ENCODE assay signal across 16 mouse cellular contexts in the genomic region with DNA sequence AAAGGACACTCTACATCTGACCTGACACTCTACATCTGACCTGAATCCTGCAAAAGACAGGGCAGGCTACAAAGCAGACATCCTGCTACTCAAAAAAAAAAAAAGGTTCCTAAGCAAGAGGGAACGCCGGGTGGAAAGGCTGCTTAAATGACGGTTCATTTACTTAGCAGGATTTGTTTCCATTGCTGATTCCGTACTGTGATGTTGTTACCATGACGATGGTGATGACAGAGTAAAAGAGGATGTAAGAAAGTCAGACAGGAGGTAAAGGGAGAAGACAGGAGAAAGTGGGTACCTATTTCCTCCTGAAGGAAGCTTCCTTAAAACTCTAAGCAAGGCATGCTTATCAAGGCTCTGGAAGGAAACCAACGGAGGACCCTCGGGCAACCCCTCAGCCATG. TPM values are rescaled to one million over a fixed set of nuclear protein-coding genes. Genes with fewer than 3 reads are reported as not detected.
DNase-seq lines count a peak whose midpoint lies in the region; ATAC-seq and TF ChIP-seq lines count a peak whose summit lies in the region.
"Had no signal": no experiment of that assay in that cellular context is flagged by ENCODE, and none has a peak within 500 bp of the region (broad histone marks: within the 10 kb centered on the region; RNA-seq: fewer than 3 reads in every experiment).

No protein-coding gene starts in this region.

- no peak for ATAC-seq in heart, postnatal 0 days (ENCODE audit: insufficient read depth, low read depth)
- no peak for ATAC-seq in heart, embryonic 11.5 days (replicated peaks; ENCODE audit: insufficient number of reproducible peaks, low FRiP score, low TSS enrichment)
- peak; percentile 54 for ATAC-seq in inflammation-experienced regulatory T-cells, adult 6 months

- H3K4me1 ChIP-seq in heart, postnatal 0 days (ENCODE audit: control insufficient read depth, insufficient read depth), result peaks cover 25% of the 10 kb centered on the region
- H3K4me1 ChIP-seq in heart, embryonic 11.5 days (ENCODE audit: control insufficient read depth, insufficient read depth, low read length), result peaks cover 19% of the 10 kb centered on the region
- H3K4me1 ChIP-seq in testis, adult 2 months (ENCODE audit: control insufficient read depth, insufficient read depth, low read length), result peaks cover 6% of the 10 kb centered on the region

- no peak for TF ChIP-seq POLR2A in testis, adult 2 months (IDR thresholded peaks at IDR 0.05; ENCODE audit: control insufficient read depth, low read depth, low read length)

- intact Hi-C loops in heart, postnatal 25 days (cut with DNase I), result no loop called here

- H3K36me3 ChIP-seq in heart, postnatal 0 days (replicated peaks; ENCODE audit: control insufficient read depth, insufficient read depth, low read length), result peaks cover 40% of the 10 kb centered on the region
- peaks cover 11% of the 10 kb centered on the region for H3K36me3 ChIP-seq in heart, embryonic 11.5 days (ENCODE audit: control insufficient read depth, insufficient read depth, low read length)
- H3K36me3 ChIP-seq in testis, adult 2 months (ENCODE audit: control insufficient read depth, insufficient read depth, low read length), result no peaks in the 10 kb centered on the region

- no peak overlapping the region for H3K9ac ChIP-seq in heart, postnatal 0 days (replicated peaks; ENCODE audit: low read depth, low read length)
- no peak overlapping the region for H3K9ac ChIP-seq in heart, embryonic 11.5 days (ENCODE audit: low read depth, low read length)

- no peaks in the 10 kb centered on the region for H3K27me3 ChIP-seq in heart, postnatal 0 days (ENCODE audit: control insufficient read depth, insufficient read depth, low read length)
- no peaks in the 10 kb centered on the region for H3K27me3 ChIP-seq in heart, embryonic 11.5 days (ENCODE audit: control insufficient read depth, insufficient read depth, low read length)
- H3K27me3 ChIP-seq in testis, adult 2 months (ENCODE audit: control insufficient read depth, insufficient read depth, low read length), result no peaks in the 10 kb centered on the region
- H3K27me3 ChIP-seq: CH12.LX had no signal

- 53% methylated on average over 7 of the region's 7 CpGs for WGBS in heart, postnatal 0 days
- 66% methylated on average over 7 of the region's 7 CpGs for WGBS in heart, embryonic 11.5 days (ENCODE audit: insufficient replicate concordance)

- no peaks in the 10 kb centered on the region for H3K9me3 ChIP-seq in heart, postnatal 0 days (replicated peaks; ENCODE audit: control insufficient read depth, low read length)
- H3K9me3 ChIP-seq in heart, embryonic 11.5 days (replicated peaks; ENCODE audit: control insufficient read depth, low read length), result no peaks in the 10 kb centered on the region
- H3K9me3 ChIP-seq: embryonic facial prominence, embryonic 10.5 days had no signal

- no peak for TF ChIP-seq CTCF in heart, postnatal 0 days (IDR thresholded peaks at IDR 0.05; ENCODE audit: low read depth)
- no peak for TF ChIP-seq CTCF in testis, adult 2 months (IDR thresholded peaks at IDR 0.05; ENCODE audit: control insufficient read depth, insufficient read depth, insufficient replicate concordance, low read depth, low read length)

- no peak for TF ChIP-seq EP300 in heart, postnatal 0 days (IDR thresholded peaks at IDR 0.05; ENCODE audit: low read depth)

- peak; percentile 27 for DNase-seq in heart, postnatal 0 days (ENCODE audit: low spot score)
- DNase-seq in testis, postnatal 14 days (ENCODE audit: low spot score), result no peak
- peak; percentile 33 for DNase-seq in telencephalon, adult 2 months (ENCODE audit: low read depth, low spot score)
- DNase-seq in ovary, postnatal 10 days (ENCODE audit: low spot score), result no peak
- no peak for DNase-seq in heart, postnatal 25 days (ENCODE audit: low spot score)
- DNase-seq: cerebellum, adult 2 months; kidney, postnatal 10 days; layer of hippocampus, adult 9-11 months; left cerebral cortex, postnatal 4 days; lung, adult 18-20 months; thymus, postnatal 36 days had no signal

- H3K4me3 ChIP-seq in heart, postnatal 0 days (ENCODE audit: low read depth, low read length), result no peak overlapping the region
- no peak overlapping the region for H3K4me3 ChIP-seq in heart, embryonic 11.5 days (ENCODE audit: low read depth, low read length)
- H3K4me3 ChIP-seq in testis, adult 2 months (ENCODE audit: control insufficient read depth, low read depth, low read length), result peak overlapping the region; percentile 8; the same call in 1 of the 2 replicates
- H3K4me3 ChIP-seq: embryonic facial prominence, embryonic 10.5 days had no signal

- no peak overlapping the region for H3K4me2 ChIP-seq in heart, postnatal 0 days (ENCODE audit: low read depth, low read length)
- no peak overlapping the region for H3K4me2 ChIP-seq in heart, embryonic 11.5 days

- no peak overlapping the region for H3K27ac ChIP-seq in heart, postnatal 0 days (ENCODE audit: low read depth)
- H3K27ac ChIP-seq in heart, embryonic 11.5 days (ENCODE audit: low read depth, low read length), result no peak overlapping the region
- no peak overlapping the region for H3K27ac ChIP-seq in testis, adult 2 months (ENCODE audit: control insufficient read depth, insufficient read depth, low read depth, low read length)
- H3K27ac ChIP-seq: embryonic facial prominence, embryonic 10.5 days had no signal

RNA-seq across cellular contexts. Expression of a gene that starts 31.6 kb away (rescaled TPM):
- total RNA-seq in heart, postnatal 0 days (2014; rRNA removed; ENCODE audit: low replicate concordance), result 9.7 and 18.4 TPM in 2 replicates
- polyA plus RNA-seq in heart, postnatal 0 days (2015; fragmentation: Nextera tagmentation; extraction: Ambion mirVana), result 8.8 and 9.7 TPM in 2 replicates
- polyA plus RNA-seq in heart, embryonic 11.5 days (2014; fragmentation: Nextera tagmentation; extraction: Ambion mirVana), result 15.8 and 19.3 TPM in 2 replicates
- 4.1 and 5.2 TPM in 2 replicates for polyA plus RNA-seq in testis, adult 2 months (2012; rRNA removed)
- polyA plus RNA-seq in inflammation-experienced regulatory T-cells, adult 6 months (2017; shearing (Covaris generic)), result 100 to 1,000 TPM in 2 of 3 experiments, 10 to 100 TPM in 1; 81.9 to 104 (median 103) TPM
- total RNA-seq in heart, postnatal 25 days (2021), result 10 to 100 TPM; 27.9 to 33.0 TPM

Comparison
In these comparisons a context has a peak if more than half of its experiments do, and no peak if none do; other contexts are left out.
1. DNase-seq: peak in heart, postnatal 0 days (single experiment) and telencephalon, adult 2 months (single experiment); none in testis, postnatal 14 days (single experiment), ovary, postnatal 10 days (single experiment) and heart, postnatal 25 days (single experiment).